Mouse (Mus musculus) embryo, embryonic 10 days (tissue): ENCODE results near the gene Ccnb2.

Experiments used
- DNase-seq: peaks from one replicate; pipeline ENCODE4 v3.0.0-alpha.2; 2015; ENCODE audit warnings: low spot score

The Ccnb2 gene

GRCm38 (mm10) chr9:70383750-70384149, 37.6 kb downstream of the Ccnb2 start:
- DNase-seq: no peak

- no peak for DNase-seq
These were observed 39.3 kb downstream of the Ccnb2 start for GRCm38 (mm10) chr9:70382091-70382490.

- no peak for DNase-seq
These were observed 41.6 kb downstream of the Ccnb2 start for GRCm38 (mm10) chr9:70379502-70380467.

DNA sequence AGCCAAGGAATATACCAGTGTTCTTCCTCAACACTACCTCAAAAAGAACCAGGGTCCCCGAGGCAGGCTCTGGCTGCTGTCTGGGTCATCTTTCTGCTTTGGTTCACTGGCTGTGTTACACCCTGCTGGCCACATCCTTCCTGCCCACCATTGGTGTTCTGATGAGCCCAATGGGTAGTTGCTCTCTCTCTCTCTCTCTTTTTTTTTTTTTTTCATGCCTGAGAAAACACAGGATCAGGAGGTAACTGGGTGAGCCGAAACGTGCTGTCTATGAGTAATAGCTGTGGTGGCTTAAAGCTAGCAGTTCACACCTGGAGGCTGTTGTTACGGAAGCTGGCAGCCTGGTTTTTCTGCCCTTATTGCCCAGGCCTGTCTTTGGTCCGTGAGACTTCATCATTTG, 49.7 kb downstream of the Ccnb2 start:
- no peak for DNase-seq

DNA sequence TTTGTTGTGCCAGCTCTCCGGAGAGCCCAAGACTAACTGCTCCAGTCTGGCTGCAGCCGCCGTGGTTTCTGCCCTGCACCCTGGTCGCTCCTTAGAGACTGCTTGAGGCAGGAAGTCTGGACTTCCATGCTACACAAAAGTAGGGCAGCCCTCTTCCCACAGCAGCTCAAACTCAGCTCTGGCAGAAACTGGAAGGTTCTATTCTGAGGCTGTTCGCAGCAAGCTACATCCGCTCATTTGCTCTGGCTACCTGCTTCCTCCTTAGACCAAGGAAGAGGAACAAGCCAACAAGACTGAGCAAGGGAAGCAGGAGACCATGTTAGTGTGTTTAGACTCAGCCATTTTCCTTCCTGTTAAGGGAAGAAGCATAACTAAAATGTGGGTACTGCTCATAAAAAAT, 54.4 kb downstream of the Ccnb2 start:
- no peak for DNase-seq

DNA sequence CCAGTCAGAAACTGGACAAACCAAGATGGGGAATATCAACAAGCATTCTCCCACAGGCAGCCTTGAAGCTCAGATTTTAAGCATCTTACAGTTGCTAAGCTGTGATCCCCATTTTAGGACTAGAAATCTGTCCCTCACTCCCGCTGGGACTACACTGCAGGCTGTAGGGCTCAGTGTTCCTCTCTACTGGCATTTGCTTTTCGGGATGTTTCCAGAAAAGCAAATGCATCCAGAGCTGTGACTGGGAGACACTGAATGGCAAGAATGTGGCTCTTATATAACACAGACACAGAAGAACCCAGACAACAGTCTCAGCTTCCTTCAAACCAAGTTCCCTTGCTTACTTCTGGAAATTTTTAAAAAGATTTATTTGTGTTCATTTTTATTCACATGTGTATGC, 55.4 kb downstream of the Ccnb2 start:
- no peak for DNase-seq

GRCm38 (mm10) chr9:70364741-70365140, 56.6 kb downstream of the Ccnb2 start:
- no peak for DNase-seq

DNA sequence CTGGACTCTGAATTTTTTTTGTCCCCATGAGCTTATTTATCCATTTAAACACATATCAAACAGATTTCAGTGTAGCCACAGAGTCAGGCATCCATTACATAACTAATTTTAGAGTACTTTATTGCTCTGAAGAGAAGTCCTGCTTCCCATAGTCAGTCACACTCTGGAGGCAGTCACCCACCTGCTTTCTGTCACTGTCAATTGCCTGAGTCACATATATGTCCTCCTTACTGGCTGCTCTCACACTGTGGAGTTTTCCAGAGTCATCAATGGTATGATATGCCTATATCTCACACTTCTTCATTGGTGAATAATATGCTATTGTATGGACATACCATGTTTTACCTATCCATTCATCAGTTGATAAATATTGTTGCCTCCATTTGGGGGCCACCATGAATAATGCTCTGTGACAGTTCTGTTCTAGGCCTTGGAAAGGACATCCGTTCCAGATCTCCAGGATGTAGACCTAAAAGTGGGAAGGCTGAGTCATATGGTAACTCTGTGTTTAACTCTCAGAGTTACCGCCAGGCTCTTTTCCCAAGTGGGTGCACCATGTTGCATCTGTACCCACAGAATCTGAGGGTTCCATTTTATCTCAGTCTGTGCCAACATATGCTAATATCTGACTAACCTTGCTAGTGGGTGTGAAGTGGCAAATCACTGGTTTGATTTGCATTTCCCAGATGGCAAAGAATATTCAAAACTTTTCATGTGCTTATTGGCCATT, 61.8 kb downstream of the Ccnb2 start:
- DNase-seq: no peak
